Mouse (Mus musculus) MN1 (cell line): ENCODE data around the gene Snapin.

ENCODE experiments used
- DNase-seq: peaks from one replicate; pipeline ENCODE4 v3.0.0-alpha.2; 2016; ENCODE audit warnings: low spot score

Snapin gene

GRCm38 (mm10) chr3:90490696-90491256, at the start of gene Snapin:
Gene Snapin, minus strand, starts transcription at chr3:90491033.
- DNase-seq: peak; percentile 96

- DNase-seq: no peak
Observed at GRCm38 (mm10) chr3:90537905-90538296, 47.1 kb upstream of the Snapin start.

GRCm38 (mm10) chr3:90537141-90537904, 46.5 kb upstream of the Snapin start, which contains the start of gene S100a16:
Gene S100a16, plus strand, starts transcription at chr3:90537254.
- peak; percentile 74 for DNase-seq

GRCm38 (mm10) chr3:90535446-90535845, 44.6 kb upstream of the Snapin start:
- DNase-seq: no peak

- DNase-seq: no peak
Observed at GRCm38 (mm10) chr3:90531713-90532112, 40.9 kb upstream of the Snapin start.

GRCm38 (mm10) chr3:90527291-90527873, 36.5 kb upstream of the Snapin start:
- no peak for DNase-seq

GRCm38 (mm10) chr3:90526580-90526979, 35.7 kb upstream of the Snapin start, which contains the start of gene S100a14:
Gene S100a14, plus strand, starts transcription at chr3:90526856.
- DNase-seq: peak; percentile 46

GRCm38 (mm10) chr3:90526076-90526475, 35.2 kb upstream of the Snapin start:
- DNase-seq: peak; percentile 25

GRCm38 (mm10) chr3:90525421-90525820, 34.6 kb upstream of the Snapin start:
- DNase-seq: peak; percentile 89

- no peak for DNase-seq
Observed at GRCm38 (mm10) chr3:90517711-90518110, 26.9 kb upstream of the Snapin start.

GRCm38 (mm10) chr3:90515789-90516188, 25.0 kb upstream of the Snapin start:
- no peak for DNase-seq

GRCm38 (mm10) chr3:90515242-90515641, 24.4 kb upstream of the Snapin start:
- peak; percentile 27 for DNase-seq

GRCm38 (mm10) chr3:90514691-90515090, 23.9 kb upstream of the Snapin start:
- peak; percentile 71 for DNase-seq

- DNase-seq: peak; percentile 81
Observed at GRCm38 (mm10) chr3:90513796-90514590, 23.2 kb upstream of the Snapin start, which contains the start of the genes S100a1 and S100a13. Gene S100a1, minus strand, starts transcription at chr3:90514392. Gene S100a13, plus strand, starts transcription at chr3:90514435.

- DNase-seq: no peak
Observed at GRCm38 (mm10) chr3:90512948-90513642, 22.3 kb upstream of the Snapin start.

- DNase-seq: no peak
Observed at GRCm38 (mm10) chr3:90512276-90512675, 21.4 kb upstream of the Snapin start.

GRCm38 (mm10) chr3:90509747-90510123, 18.9 kb upstream of the Snapin start:
- no peak for DNase-seq

- DNase-seq: peak; percentile 100
Observed at GRCm38 (mm10) chr3:90508950-90509746, 18.3 kb upstream of the Snapin start, which contains the start of gene Chtop. Gene Chtop, minus strand, starts transcription at chr3:90509498.

GRCm38 (mm10) chr3:90508287-90508949, 17.6 kb upstream of the Snapin start:
- peak; percentile 47 for DNase-seq

- DNase-seq: no peak
Observed at GRCm38 (mm10) chr3:90506362-90506761, 15.5 kb upstream of the Snapin start.
